Mouse (Mus musculus) CH12.LX (cell line): ENCODE measurements around the gene Chrna10. TPM values are rescaled to one million over a fixed set of nuclear protein-coding genes. Genes with fewer than 3 reads are reported as not detected.

Experiments
- DNase-seq: peaks from one replicate; pipeline ENCODE4 v3.0.0-alpha.2; 2013; ENCODE audit errors: extremely low read depth
- H3K27ac ChIP-seq: 2 replicates; pipeline ENCODE4 v1.5.1; 2012; ENCODE audit warnings: low read depth, mild to moderate bottlenecking, control low read depth, moderate library complexity; ENCODE audit not compliant: insufficient read depth
- H3K27me3 ChIP-seq: replicated peaks from 2 replicates; pipeline ENCODE3; 2012; ENCODE audit warnings: inconsistent platforms
- H3K36me3 ChIP-seq, 2 experiments: replicated peaks in 1 of 2; 2 replicates each; pipeline versions ENCODE3 to v1.6.1; 2012; ENCODE audit warnings: inconsistent platforms in 1 of 2, low read length in 1 of 2, mild to moderate bottlenecking in 1 of 2, mixed read lengths in 1 of 2, moderate library complexity in 1 of 2; ENCODE audit not compliant: control insufficient read depth in 1 of 2, insufficient read depth in 1 of 2
- H3K4me1 ChIP-seq, 2 experiments: 2 replicates each; pipeline ENCODE4 v1.6.1; 2012; ENCODE audit warnings: inconsistent platforms in 1 of 2, moderate library complexity in 1 of 2; ENCODE audit not compliant: insufficient read depth in 2 of 2, control insufficient read depth in 1 of 2
- H3K4me2 ChIP-seq: 2 replicates; pipeline ENCODE4 v1.6.1; 2012; ENCODE audit warnings: low read depth, mild to moderate bottlenecking, control low read depth; ENCODE audit not compliant: poor library complexity, insufficient read depth, severe bottlenecking
- H3K4me3 ChIP-seq, 3 experiments: fragments of 150-350 bp in 1 of 3; sonication (generic) in 1 of 3; replicated peaks in 1 of 3; 2 replicates each; pipeline versions ENCODE3 to v1.5.1; 2011 to 2012; ENCODE audit warnings: low read depth in 2 of 3, low read length in 2 of 3, mild to moderate bottlenecking in 2 of 3, moderate library complexity in 2 of 3, control low read depth in 1 of 3, improper control_type of control experiment in 1 of 3, inconsistent platforms in 1 of 3, mixed read lengths in 1 of 3; ENCODE audit not compliant: poor library complexity in 1 of 3
- H3K79me2 ChIP-seq: replicated peaks from 2 replicates; pipeline ENCODE4 v1.6.1; 2012; ENCODE audit warnings: mild to moderate bottlenecking, moderate library complexity; ENCODE audit not compliant: control insufficient read depth, poor library complexity, insufficient read depth, severe bottlenecking; ENCODE audit errors: extremely low read depth
- H3K9ac ChIP-seq: 2 replicates; pipeline ENCODE4 v1.6.1; 2012; ENCODE audit warnings: low read depth, mild to moderate bottlenecking, control low read depth, moderate library complexity; ENCODE audit not compliant: insufficient read depth
- H3K9me3 ChIP-seq: replicated peaks from 2 replicates; pipeline ENCODE3; 2012; ENCODE audit warnings: low read length, inconsistent platforms, mixed read lengths
- BHLHE40 ChIP-seq: IDR thresholded peaks from 2 replicates; pipeline ENCODE4 v1.6.1; 2011; ENCODE audit warnings: mild to moderate bottlenecking, low read depth, low read length, improper control_type of control experiment
- CHD1 ChIP-seq: IDR thresholded peaks from 2 replicates; pipeline ENCODE4 v1.6.1; 2012; ENCODE audit warnings: low read depth, low read length, improper control_type of control experiment, inconsistent platforms
- CHD2 ChIP-seq: IDR thresholded peaks from 2 replicates; pipeline ENCODE4 v1.6.1; 2011; ENCODE audit warnings: low read length, improper control_type of control experiment
- CTCF ChIP-seq, 2 experiments: IDR thresholded peaks in 1 of 2; conservative IDR thresholded peaks in 1 of 2; 2 replicates each; pipeline ENCODE4 v1.5.1; 2011 to 2012; ENCODE audit warnings: low read depth in 2 of 2, low read length in 2 of 2, improper control_type of control experiment in 1 of 2, inconsistent platforms in 1 of 2, mild to moderate bottlenecking in 1 of 2, moderate library complexity in 1 of 2
- E2F4 ChIP-seq: IDR thresholded peaks from 2 replicates; pipeline ENCODE4 v1.6.1; 2011; ENCODE audit warnings: low read depth, low read length, improper control_type of control experiment; ENCODE audit not compliant: insufficient replicate concordance
- ELF1 ChIP-seq: IDR thresholded peaks from 2 replicates; pipeline ENCODE4 v1.6.1; 2014; ENCODE audit warnings: low read depth, mild to moderate bottlenecking, inconsistent platforms, low read length, improper control_type of control experiment
- EP300 ChIP-seq: IDR thresholded peaks from 2 replicates; pipeline ENCODE4 v1.6.1; 2011; ENCODE audit warnings: low read length, improper control_type of control experiment
- ETS1 ChIP-seq: conservative IDR thresholded peaks from 2 replicates; pipeline ENCODE4 v1.6.1; 2012; ENCODE audit warnings: low read depth, mild to moderate bottlenecking, inconsistent platforms, low read length, improper control_type of control experiment, moderate library complexity
- GABPA ChIP-seq: IDR thresholded peaks from 2 replicates; pipeline ENCODE4 v1.6.1; 2012; ENCODE audit warnings: low read depth, low read length, improper control_type of control experiment, inconsistent platforms; ENCODE audit not compliant: insufficient replicate concordance
- IRF4 ChIP-seq: IDR thresholded peaks from 2 replicates; pipeline ENCODE4 v1.6.1; 2014; ENCODE audit warnings: low read depth, mild to moderate bottlenecking, inconsistent platforms, low read length, improper control_type of control experiment
- JUN ChIP-seq: IDR thresholded peaks from 2 replicates; pipeline ENCODE4 v1.6.1; 2011; ENCODE audit warnings: low read depth, mild to moderate bottlenecking, low read length, improper control_type of control experiment, moderate library complexity; ENCODE audit not compliant: insufficient read depth
- JUND ChIP-seq: conservative IDR thresholded peaks from 2 replicates; pipeline ENCODE4 v1.6.1; 2011; ENCODE audit warnings: low read depth, low read length, improper control_type of control experiment
- MAFK ChIP-seq: IDR thresholded peaks from 2 replicates; pipeline ENCODE4 v1.6.1; 2011; ENCODE audit warnings: low read length, improper control_type of control experiment; ENCODE audit not compliant: insufficient replicate concordance
- MAX ChIP-seq: IDR thresholded peaks from 2 replicates; pipeline ENCODE4 v1.6.1; 2011; ENCODE audit warnings: low read length, improper control_type of control experiment
- MAZ ChIP-seq: IDR thresholded peaks from 2 replicates; pipeline ENCODE4 v1.6.1; 2012; ENCODE audit warnings: low read depth, mild to moderate bottlenecking, inconsistent platforms, low read length, improper control_type of control experiment, moderate library complexity
- MEF2A ChIP-seq: IDR thresholded peaks from 2 replicates; pipeline ENCODE4 v1.6.1; 2014; ENCODE audit warnings: low read depth, mild to moderate bottlenecking, inconsistent platforms, low read length, improper control_type of control experiment, borderline replicate concordance
- MXI1 ChIP-seq: IDR thresholded peaks from 2 replicates; pipeline ENCODE4 v1.6.1; 2011; ENCODE audit warnings: mild to moderate bottlenecking, low read depth, low read length, improper control_type of control experiment
- NELFE ChIP-seq: IDR thresholded peaks from 2 replicates; pipeline ENCODE4 v1.6.1; 2011; ENCODE audit warnings: low read depth, low read length, improper control_type of control experiment
- PAX5 ChIP-seq: IDR thresholded peaks from 2 replicates; pipeline ENCODE4 v1.6.1; 2012; ENCODE audit warnings: low read length, inconsistent platforms, mixed read lengths
- POLR2A ChIP-seq: IDR thresholded peaks from 2 replicates; pipeline ENCODE4 v1.6.1; 2011; ENCODE audit warnings: low read depth, mild to moderate bottlenecking, improper control_type of control experiment, low read length
- POLR2AphosphoS2 ChIP-seq: IDR thresholded peaks from 2 replicates; pipeline ENCODE4 v1.6.1; 2011; ENCODE audit warnings: low read depth, low read length, improper control_type of control experiment
- RAD21 ChIP-seq: IDR thresholded peaks from 2 replicates; pipeline ENCODE4 v1.6.1; 2011; ENCODE audit warnings: low read depth, mild to moderate bottlenecking, low read length, improper control_type of control experiment, moderate library complexity
- RCOR1 ChIP-seq: conservative IDR thresholded peaks from 2 replicates; pipeline ENCODE4 v1.6.1; 2012; ENCODE audit warnings: low read depth, mild to moderate bottlenecking, inconsistent platforms, low read length, improper control_type of control experiment
- SMC3 ChIP-seq: IDR thresholded peaks from 2 replicates; pipeline ENCODE4 v1.6.1; 2011; ENCODE audit warnings: low read depth, low read length, improper control_type of control experiment
- TBP ChIP-seq: conservative IDR thresholded peaks from 2 replicates; pipeline ENCODE4 v1.6.1; 2011; ENCODE audit warnings: low read depth, low read length, improper control_type of control experiment
- USF1 ChIP-seq: IDR thresholded peaks from 2 replicates; pipeline ENCODE4 v1.6.1; 2014; ENCODE audit warnings: low read depth, mild to moderate bottlenecking, inconsistent platforms, low read length, improper control_type of control experiment
- USF2 ChIP-seq: conservative IDR thresholded peaks from 2 replicates; pipeline ENCODE4 v1.6.1; 2011; ENCODE audit warnings: low read depth, low read length, improper control_type of control experiment
- ZC3H11A ChIP-seq: IDR thresholded peaks from 2 replicates; pipeline ENCODE4 v1.6.1; 2012; ENCODE audit warnings: low read depth, mild to moderate bottlenecking, inconsistent platforms, low read length, improper control_type of control experiment
- dilution Hi-C: fragments of 300-500 bp; cut with MboI; formaldehyde crosslinking; loops from 2 replicates; pipeline ENCODE4 v1.14.3; 2020; ENCODE audit warnings: low sequenced_read_pairs; ENCODE audit not compliant: extremely low pct_unique_long_range_greater_than_20kb, extremely low pct_ligation_motif_present
- in situ Hi-C: fragments of 300-500 bp; cut with MboI; formaldehyde crosslinking; loops from 3 replicates; pipeline ENCODE4 v1.14.3; 2019; ENCODE audit warnings: low sequenced_read_pairs, low pct_ligation_motif_present, low pct_unique_long_range_greater_than_20kb, mixed read lengths
- polyA plus RNA-seq: library from polyadenylated mRNA; unstranded; fragments of >175 nt; gene quantifications from 2 replicates; pipeline ENCODE4 v1.2.1, GENCODE M21; 2012; ENCODE audit warnings: low read depth; ENCODE audit not compliant: insufficient read length
- total RNA-seq, 2 experiments: library from RNA; depleted of rRNA; stranded (reverse); fragments of 300-350 nt in 1 of 2; fragments of >200 nt in 1 of 2; gene quantifications; 2 replicates each; pipeline ENCODE4 v1.2.3; 2012 to 2014

Chrna10 gene
- total and polyA plus RNA-seq, 3 experiments = not detected

- Histone ChIP-seq H3K9ac (no peak overlapping the region), H3K4me1 (peaks cover 0 to 25% of the 10 kb centered on the region in 2 experiments; a peak in 3 of 4 replicates), H3K36me3 (peaks cover 0 to 34% of the 10 kb centered on the region in 2 experiments), H3K4me3 (no peak overlapping the region), H3K27ac (no peak overlapping the region), H3K9me3 (no peaks in the 10 kb centered on the region), H3K4me2 (no peak overlapping the region), H3K27me3 (no peaks in the 10 kb centered on the region), H3K79me2 (no peaks in the 10 kb centered on the region)
- no peak for DNase-seq
- dilution Hi-C loops (no loop called here), in situ Hi-C loops (no loop called here)
- TF ChIP-seq E2F4 (no peak), GABPA (no peak)
Observed at GRCm38 (mm10) chr7:102100868-102101267, 15.8 kb downstream of the Chrna10 start.

- TF ChIP-seq ELF1 (no peak), IRF4 (no peak), NELFE (no peak), GABPA (no peak), USF2 (peak; percentile 41; the same call in 1 of the 2 replicates), SMC3 (no peak), EP300 (no peak), JUN (no peak), JUND (no peak), BHLHE40 (peak; percentile 97), MXI1 (no peak), CTCF (conservative IDR thresholded peaks at IDR 0.05 in 1 of 2, IDR thresholded peaks at IDR 0.05 in 1 of 2; ENCODE audit: low read depth in 2 of 2, low read length in 2 of 2) (no peak), USF1 (peak; percentile 69), POLR2AphosphoS2 (no peak), CHD1 (no peak), PAX5 (no peak), RAD21 (no peak), MAFK (no peak), MAZ (no peak), TBP (no peak), ETS1 (no peak), RCOR1 (no peak), POLR2A (no peak), MAX (0 out of 2 replicates have a peak, but pooled peaks have one; percentile 27), E2F4 (no peak), MEF2A (no peak), ZC3H11A (no peak), CHD2 (no peak)
- Histone ChIP-seq H3K4me1 (peaks cover 0 to 25% of the 10 kb centered on the region in 2 experiments; a peak in 3 of 4 replicates), H3K27ac (no peak overlapping the region), H3K4me2 (peak overlapping the region; percentile 18), H3K9ac (no peak overlapping the region), H3K79me2 (no peaks in the 10 kb centered on the region), H3K4me3 (no peak overlapping the region), H3K36me3 (peaks cover 0 to 43% of the 10 kb centered on the region in 2 experiments), H3K27me3 (no peaks in the 10 kb centered on the region), H3K9me3 (no peaks in the 10 kb centered on the region)
- DNase-seq = peak; percentile 29
- in situ Hi-C loops = no loop called here
- dilution Hi-C loops = no loop called here
Observed at GRCm38 (mm10) chr7:102099760-102100661, 16.6 kb downstream of the Chrna10 start.
